Mouse (Mus musculus) fibroblast of lung, adult 2 months (primary cell): Measurements from ENCODE around the gene Ctns.
A peak's percentile ranks its signal among the peaks of the same experiment; 100 is the strongest.

Experiments used
- DNase-seq: peaks from one replicate; pipeline ENCODE4 v3.0.0-alpha.2; 2011; ENCODE audit warnings: low read depth

Ctns gene

GRCm38 (mm10) chr11:73198603-73199229, at the start of gene Ctns:
TSS of gene Ctns (minus strand) at chr11:73199042.
- DNase-seq = peak; percentile 86

GRCm38 (mm10) chr11:73242777-73243176, 43.9 kb upstream of the Ctns start:
- no peak for DNase-seq

- DNase-seq = no peak
These were observed 43.4 kb upstream of the Ctns start for GRCm38 (mm10) chr11:73242199-73242598.

- no peak for DNase-seq
These were observed 37.9 kb upstream of the Ctns start for GRCm38 (mm10) chr11:73236731-73237130.

DNA sequence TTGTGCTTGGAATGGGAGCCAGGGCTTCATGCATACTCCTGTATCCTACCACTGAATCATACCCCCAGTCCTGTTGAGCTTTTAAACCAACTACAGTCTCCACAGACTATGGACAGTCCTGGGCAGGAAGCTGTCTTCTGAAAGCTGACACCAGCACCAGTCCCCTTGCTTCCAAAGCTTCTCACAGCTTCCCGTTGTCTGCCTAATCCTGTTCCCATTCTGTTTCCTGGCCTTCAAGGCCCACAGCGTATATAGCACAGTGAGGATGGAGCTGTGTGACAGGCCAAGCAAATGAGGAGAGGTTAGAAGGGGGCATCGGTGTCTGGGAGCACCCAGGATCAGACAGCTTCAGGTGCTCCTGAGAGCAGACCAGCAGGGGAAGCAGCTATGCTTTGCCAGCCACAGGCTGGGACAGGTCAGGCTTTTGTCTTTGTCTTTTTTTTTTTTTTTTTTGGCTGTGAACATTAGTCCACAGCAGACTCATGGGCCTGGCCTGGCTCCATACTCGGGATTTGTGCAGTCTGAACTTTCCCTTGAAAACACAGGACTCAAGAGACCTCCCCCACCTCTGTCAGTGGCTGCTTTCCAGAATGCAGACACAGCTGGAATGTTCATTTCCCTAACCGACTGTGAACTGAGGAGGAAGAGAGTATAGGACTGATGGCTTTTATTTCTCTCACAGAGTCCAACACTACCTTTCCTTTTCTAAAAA, 37.3 kb upstream of the Ctns start:
- DNase-seq = peak; percentile 84

DNA sequence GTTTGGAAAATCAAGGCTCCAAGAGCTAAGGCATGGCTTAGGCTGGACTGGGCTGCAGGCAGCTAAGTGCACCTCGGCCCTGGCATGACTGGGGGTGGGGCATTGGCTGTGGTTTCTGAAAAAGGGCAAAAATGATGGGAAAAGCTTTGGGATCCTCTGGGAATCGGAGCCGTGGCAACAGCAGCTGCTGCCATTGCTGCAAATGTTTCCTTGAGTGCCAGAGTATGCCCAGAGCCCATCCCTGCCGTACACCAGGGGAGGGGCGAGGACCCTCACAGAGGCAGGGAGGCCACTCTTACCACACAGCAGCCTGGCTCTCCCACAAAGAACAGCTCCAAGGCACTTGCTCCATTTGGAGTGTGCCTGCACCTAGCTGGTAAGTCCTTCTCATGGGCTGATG, 35.1 kb upstream of the Ctns start, which contains the start of gene Trpv1:
TSS of gene Trpv1 (plus strand) at position 301 of the 400 bp plus-strand sequence.
- DNase-seq = no peak

DNA sequence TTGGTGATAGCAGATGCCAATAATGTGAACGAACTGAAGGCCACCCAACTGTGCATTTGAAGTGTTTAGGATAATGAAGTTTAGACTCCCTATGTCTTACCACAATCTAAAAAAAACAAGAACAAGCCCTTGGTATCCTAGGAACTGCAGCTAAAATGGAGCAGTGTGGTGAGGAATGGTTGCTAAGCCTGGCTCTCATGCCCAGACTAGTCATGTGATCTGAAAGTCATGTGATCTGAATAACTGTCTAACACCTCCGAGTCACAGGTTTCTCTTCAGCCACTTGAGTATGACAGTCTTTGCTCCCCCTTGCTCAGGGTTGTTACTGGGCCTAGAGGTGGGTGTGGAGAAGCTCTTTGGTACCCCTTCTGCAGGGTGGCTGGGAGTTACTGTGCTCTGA, 33.7 kb upstream of the Ctns start:
- DNase-seq = no peak

GRCm38 (mm10) chr11:73230081-73230480, 31.2 kb upstream of the Ctns start:
- DNase-seq = no peak

DNA sequence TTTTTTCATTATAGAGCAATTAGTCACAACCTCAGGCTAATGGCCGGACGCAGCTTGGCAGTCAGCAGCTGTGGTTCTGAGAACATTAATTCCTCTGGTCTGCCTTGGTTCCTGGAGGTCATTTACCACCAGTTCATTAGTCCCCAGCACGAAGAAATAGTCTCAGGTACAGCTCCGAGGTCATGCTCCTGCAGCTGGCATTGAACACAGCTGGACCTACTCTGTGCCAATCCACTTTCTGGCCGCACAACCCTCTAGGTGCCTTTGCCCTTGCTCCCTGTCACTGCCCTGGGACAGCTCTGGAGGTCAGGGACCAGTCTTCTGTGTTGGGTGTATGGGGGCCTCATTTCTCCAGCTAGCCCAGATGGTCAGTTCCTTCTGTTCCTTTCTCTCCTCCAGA, 30.0 kb upstream of the Ctns start:
- DNase-seq = no peak

- no peak for DNase-seq
These were observed 27.0 kb upstream of the Ctns start for GRCm38 (mm10) chr11:73225856-73226255.

DNA sequence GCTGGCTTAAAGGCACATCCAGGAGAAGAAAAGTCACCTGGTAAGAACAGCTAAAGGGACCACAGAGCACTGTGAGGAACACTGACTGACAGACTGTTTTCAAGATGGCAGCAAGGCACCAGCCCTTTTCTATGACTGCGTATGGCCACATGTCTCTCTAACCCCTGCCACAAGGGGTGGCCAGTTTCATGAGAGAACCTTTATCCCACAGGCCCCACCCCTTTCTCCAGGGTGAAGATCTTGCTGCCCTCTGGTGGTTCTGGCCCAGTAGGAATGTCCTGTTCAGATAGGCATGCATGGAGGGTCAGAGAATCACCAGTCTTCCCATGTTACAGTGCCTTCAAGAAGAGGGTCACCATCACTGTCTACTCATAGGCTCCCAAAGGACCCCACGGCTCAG, 25.1 kb upstream of the Ctns start:
- DNase-seq = no peak

GRCm38 (mm10) chr11:73222846-73223245, 24.0 kb upstream of the Ctns start:
- no peak for DNase-seq

- DNase-seq = no peak
These were observed 21.8 kb upstream of the Ctns start for GRCm38 (mm10) chr11:73220651-73221050.

GRCm38 (mm10) chr11:73219671-73220070, 20.8 kb upstream of the Ctns start:
- no peak for DNase-seq

GRCm38 (mm10) chr11:73213956-73214355, 15.1 kb upstream of the Ctns start:
- no peak for DNase-seq

- no peak for DNase-seq
These were observed 8.8 kb upstream of the Ctns start for GRCm38 (mm10) chr11:73207621-73208020.

DNA sequence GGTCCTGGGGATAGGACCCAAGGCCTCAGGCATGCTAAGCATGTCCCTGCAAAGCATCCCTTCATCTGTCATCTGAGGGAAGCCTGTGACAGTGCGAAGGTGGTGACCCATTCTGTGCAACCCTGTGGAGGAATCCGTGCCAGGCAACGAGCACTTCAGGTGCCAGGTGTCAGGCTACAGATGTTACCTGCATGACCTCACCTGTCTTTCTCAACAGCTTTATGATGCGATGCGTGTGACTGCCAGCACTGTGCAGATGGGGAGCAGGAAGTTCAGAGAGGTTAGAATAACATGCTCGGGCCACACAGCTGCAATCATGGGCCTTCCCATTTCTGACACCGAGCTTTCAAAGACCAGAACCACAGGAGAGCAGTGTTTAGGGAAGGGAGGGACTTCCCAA, 6.4 kb upstream of the Ctns start:
- no peak for DNase-seq

GRCm38 (mm10) chr11:73203895-73204294, 5.1 kb upstream of the Ctns start:
- DNase-seq = no peak

- DNase-seq = no peak
These were observed 2.8 kb upstream of the Ctns start for GRCm38 (mm10) chr11:73201597-73201996.

- no peak for DNase-seq
These were observed 2.2 kb upstream of the Ctns start for GRCm38 (mm10) chr11:73201021-73201420.

- no peak for DNase-seq
These were observed 1.0 kb upstream of the Ctns start for GRCm38 (mm10) chr11:73199879-73200278.

DNA sequence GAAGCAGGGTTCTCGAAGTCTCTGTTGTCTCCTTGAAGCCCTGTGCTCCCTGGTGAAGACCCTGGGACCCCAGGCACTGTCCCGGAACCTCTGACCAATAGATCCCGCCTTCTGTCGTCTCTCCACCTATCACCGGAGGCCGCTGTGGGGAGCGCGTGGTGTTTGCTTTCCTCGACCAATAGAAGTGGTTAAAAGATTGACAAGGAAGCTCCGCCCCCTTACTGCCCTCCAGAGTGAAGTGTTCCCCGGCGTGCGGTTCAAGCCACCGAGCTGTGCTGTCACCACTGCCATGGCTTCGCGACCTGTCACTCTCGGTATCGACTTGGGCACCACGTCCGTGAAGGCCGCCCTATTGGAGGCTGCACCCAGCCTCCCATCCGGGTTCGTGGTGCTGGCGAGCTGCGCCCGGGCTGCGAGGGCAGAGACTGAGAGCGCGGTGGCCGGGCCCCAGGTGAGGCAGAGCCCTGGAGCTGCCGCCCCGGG, 429 bp upstream of the Ctns start, which contains the start of gene Shpk:
TSS of gene Shpk (plus strand) at position 231 of the 483 bp plus-strand sequence.
- DNase-seq = peak; percentile 91

DNA sequence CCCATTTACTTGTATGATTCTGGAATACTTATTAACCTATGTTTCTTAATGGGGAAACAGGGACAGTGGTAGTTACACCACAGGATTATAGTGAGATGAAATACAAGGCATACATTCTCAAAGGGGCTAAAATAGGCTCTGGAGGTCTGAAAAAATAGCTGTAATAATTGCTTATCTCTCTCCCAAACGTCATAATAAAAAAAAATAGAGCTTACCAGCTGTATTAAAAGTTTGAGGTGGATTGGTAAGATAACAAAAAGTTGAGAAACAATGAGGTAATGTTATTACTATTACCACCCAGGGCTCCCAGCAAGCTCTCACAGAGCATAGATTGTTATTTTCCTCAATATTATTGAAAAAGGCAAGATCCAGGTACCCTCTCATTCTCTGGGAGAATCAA, 652 bp downstream of the Ctns start:
- no peak for DNase-seq

DNA sequence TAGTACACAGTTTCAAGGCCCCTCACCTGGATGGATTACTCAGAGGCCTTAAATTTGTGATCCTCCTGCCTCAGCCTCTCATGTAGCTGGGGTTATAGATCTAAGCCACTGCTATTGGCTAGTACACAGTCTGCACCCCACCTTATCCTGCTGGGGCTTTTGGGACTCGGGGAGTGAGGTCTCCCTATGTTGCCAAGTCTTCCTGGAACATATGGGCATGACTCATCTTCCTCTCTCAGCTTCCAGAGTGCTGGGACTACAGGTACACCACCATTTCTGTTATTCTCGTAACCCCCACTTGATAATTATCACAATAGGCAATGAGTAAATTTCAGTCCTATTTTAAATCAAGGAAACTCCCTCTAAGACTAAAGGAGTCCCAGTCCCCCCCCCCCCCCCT, 4.4 kb downstream of the Ctns start:
- no peak for DNase-seq
